Mouse (Mus musculus): Measurements from ENCODE around the gene D5Ertd579e. TPM values are rescaled to one million over a fixed set of nuclear protein-coding genes. Genes with fewer than 3 reads are reported as not detected.

D5Ertd579e gene
- polyA plus RNA-seq, 1 experiment from 2014 or later: 39.4 TPM

GRCm38 (mm10) chr5:36573354-36573753 lies 122.5 kb downstream of the D5Ertd579e start:
- Histone ChIP-seq H3K4me3 (replicated peaks) (no peak overlapping the region), H3K9me3 (no peaks in the 10 kb centered on the region), H3K4me1 (replicated peaks) (peaks cover 5% of the 10 kb centered on the region; the same call in 1 of the 2 replicates), H3K9ac (replicated peaks) (no peak overlapping the region), H3K4me2 (replicated peaks) (no peak overlapping the region), H3K27ac (no peak overlapping the region), H3K27me3 (no peaks in the 10 kb centered on the region), H3K36me3 (peaks cover 15% of the 10 kb centered on the region)
- WGBS: 59% methylated on average over 3 of the region's 3 CpGs
- ATAC-seq: no peak

GRCm38 (mm10) chr5:36571371-36571770 lies 124.5 kb downstream of the D5Ertd579e start:
- H3K27me3 ChIP-seq: no peaks in the 10 kb centered on the region
- no peak overlapping the region for H3K27ac ChIP-seq
- 93% methylated on average over 16 of the region's 16 CpGs for WGBS
- H3K4me1 ChIP-seq (replicated peaks): peaks cover 8% of the 10 kb centered on the region; the same call in 1 of the 2 replicates
- H3K36me3 ChIP-seq: peaks cover 15% of the 10 kb centered on the region
- no peak overlapping the region for H3K4me2 ChIP-seq (replicated peaks)
- ATAC-seq: no peak
- H3K4me3 ChIP-seq (replicated peaks): no peak overlapping the region
- H3K9ac ChIP-seq (replicated peaks): no peak overlapping the region
- H3K9me3 ChIP-seq: no peaks in the 10 kb centered on the region

GRCm38 (mm10) chr5:36570546-36571245 lies 125.1 kb downstream of the D5Ertd579e start:
- Histone ChIP-seq H3K4me3 (replicated peaks) (no peak overlapping the region), H3K9ac (replicated peaks) (no peak overlapping the region), H3K9me3 (no peaks in the 10 kb centered on the region), H3K36me3 (peaks cover 15% of the 10 kb centered on the region), H3K4me2 (replicated peaks) (no peak overlapping the region), H3K27ac (no peak overlapping the region), H3K27me3 (no peaks in the 10 kb centered on the region), H3K4me1 (replicated peaks) (peaks cover 12% of the 10 kb centered on the region; the same call in 1 of the 2 replicates)
- 91% methylated on average over 4 of the region's 4 CpGs for WGBS
- ATAC-seq: no peak

GRCm38 (mm10) chr5:36570098-36570497 lies 125.7 kb downstream of the D5Ertd579e start:
- ATAC-seq: no peak
- Histone ChIP-seq H3K9ac (replicated peaks) (no peak overlapping the region), H3K4me3 (replicated peaks) (no peak overlapping the region), H3K36me3 (peaks cover 15% of the 10 kb centered on the region), H3K27ac (no peak overlapping the region), H3K27me3 (no peaks in the 10 kb centered on the region), H3K4me2 (replicated peaks) (no peak overlapping the region), H3K4me1 (replicated peaks) (peaks cover 12% of the 10 kb centered on the region; the same call in 1 of the 2 replicates), H3K9me3 (no peaks in the 10 kb centered on the region)
- 94% methylated on average over 7 of the region's 7 CpGs for WGBS

- peaks cover 7% of the 10 kb centered on the region; the same call in 1 of the 2 replicates for H3K4me1 ChIP-seq (replicated peaks)
- H3K36me3 ChIP-seq: peaks cover 15% of the 10 kb centered on the region
- H3K27me3 ChIP-seq: no peaks in the 10 kb centered on the region
- H3K27ac ChIP-seq: no peak overlapping the region
- no peak overlapping the region for H3K4me3 ChIP-seq (replicated peaks)
- no peak for ATAC-seq
- no peaks in the 10 kb centered on the region for H3K9me3 ChIP-seq
- 89% methylated on average over 4 of the region's 4 CpGs for WGBS
- no peak overlapping the region for H3K9ac ChIP-seq (replicated peaks)
- H3K4me2 ChIP-seq (replicated peaks): no peak overlapping the region
Observed at GRCm38 (mm10) chr5:36568118-36568517, 127.7 kb downstream of the D5Ertd579e start.

GRCm38 (mm10) chr5:36567627-36568026 lies 128.2 kb downstream of the D5Ertd579e start:
- H3K27ac ChIP-seq: no peak overlapping the region
- peaks cover 7% of the 10 kb centered on the region; the same call in 1 of the 2 replicates for H3K4me1 ChIP-seq (replicated peaks)
- 67% methylated on average over 2 of the region's 2 CpGs for WGBS

GRCm38 (mm10) chr5:36564530-36564929 lies 131.3 kb downstream of the D5Ertd579e start:
- 89% methylated on average over 9 of the region's 9 CpGs for WGBS
- Histone ChIP-seq H3K27ac (no peak overlapping the region), H3K4me2 (replicated peaks) (no peak overlapping the region), H3K9me3 (no peaks in the 10 kb centered on the region), H3K27me3 (no peaks in the 10 kb centered on the region), H3K4me1 (replicated peaks) (peaks cover 7% of the 10 kb centered on the region; the same call in 1 of the 2 replicates), H3K9ac (replicated peaks) (no peak overlapping the region), H3K4me3 (replicated peaks) (no peak overlapping the region), H3K36me3 (no peaks in the 10 kb centered on the region)
- no peak for ATAC-seq

More at GRCm38 (mm10) chr5:36567627-36568026, 128.2 kb downstream of the D5Ertd579e start:
- peaks cover 15% of the 10 kb centered on the region for H3K36me3 ChIP-seq
- H3K9ac ChIP-seq (replicated peaks): no peak overlapping the region
- no peak overlapping the region for H3K4me3 ChIP-seq (replicated peaks)
- no peak for ATAC-seq
- no peak overlapping the region for H3K4me2 ChIP-seq (replicated peaks)
- no peaks in the 10 kb centered on the region for H3K9me3 ChIP-seq
- H3K27me3 ChIP-seq: no peaks in the 10 kb centered on the region

GRCm38 (mm10) chr5:36563741-36564140 lies 132.1 kb downstream of the D5Ertd579e start:
- no peak for ATAC-seq
- Histone ChIP-seq H3K4me2 (replicated peaks) (no peak overlapping the region), H3K36me3 (no peaks in the 10 kb centered on the region), H3K4me3 (replicated peaks) (no peak overlapping the region), H3K4me1 (replicated peaks) (peaks cover 7% of the 10 kb centered on the region; the same call in 1 of the 2 replicates), H3K9me3 (no peaks in the 10 kb centered on the region), H3K9ac (replicated peaks) (no peak overlapping the region), H3K27me3 (no peaks in the 10 kb centered on the region), H3K27ac (no peak overlapping the region)
- 82% methylated on average over 6 of the region's 6 CpGs for WGBS

GRCm38 (mm10) chr5:36562791-36563445 lies 132.9 kb downstream of the D5Ertd579e start:
- H3K4me2 ChIP-seq (replicated peaks): no peak overlapping the region
- ATAC-seq: no peak
- H3K4me3 ChIP-seq (replicated peaks): no peak overlapping the region
- H3K27ac ChIP-seq: no peak overlapping the region
- 96% methylated on average over 10 of the region's 10 CpGs for WGBS
- peaks cover 9% of the 10 kb centered on the region; the same call in 1 of the 2 replicates for H3K4me1 ChIP-seq (replicated peaks)
- H3K36me3 ChIP-seq: no peaks in the 10 kb centered on the region
- H3K27me3 ChIP-seq: no peaks in the 10 kb centered on the region
- no peak overlapping the region for H3K9ac ChIP-seq (replicated peaks)
- no peaks in the 10 kb centered on the region for H3K9me3 ChIP-seq

GRCm38 (mm10) chr5:36561509-36561908 lies 134.3 kb downstream of the D5Ertd579e start:
- ATAC-seq: no peak
- Histone ChIP-seq H3K9ac (replicated peaks) (no peak overlapping the region), H3K4me1 (replicated peaks) (peaks cover 10% of the 10 kb centered on the region; the same call in 1 of the 2 replicates), H3K36me3 (no peaks in the 10 kb centered on the region), H3K27ac (no peak overlapping the region), H3K4me2 (replicated peaks) (no peak overlapping the region), H3K9me3 (no peaks in the 10 kb centered on the region), H3K27me3 (no peaks in the 10 kb centered on the region), H3K4me3 (replicated peaks) (no peak overlapping the region)
- 91% methylated on average over 4 of the region's 4 CpGs for WGBS

GRCm38 (mm10) chr5:36560490-36560889 lies 135.3 kb downstream of the D5Ertd579e start:
- ATAC-seq: no peak
- Histone ChIP-seq H3K4me3 (replicated peaks) (no peak overlapping the region), H3K4me1 (replicated peaks) (peaks cover 10% of the 10 kb centered on the region; the same call in 1 of the 2 replicates), H3K36me3 (no peaks in the 10 kb centered on the region), H3K4me2 (replicated peaks) (no peak overlapping the region), H3K27me3 (no peaks in the 10 kb centered on the region), H3K27ac (no peak overlapping the region), H3K9ac (replicated peaks) (no peak overlapping the region), H3K9me3 (no peaks in the 10 kb centered on the region)
- WGBS: 93% methylated on average over 4 of the region's 4 CpGs

- Histone ChIP-seq H3K4me2 (replicated peaks) (no peak overlapping the region), H3K9ac (replicated peaks) (no peak overlapping the region)
- WGBS: 89% methylated on average over 6 of the region's 6 CpGs
Observed at GRCm38 (mm10) chr5:36559510-36560235, 136.2 kb downstream of the D5Ertd579e start.

More at GRCm38 (mm10) chr5:36559510-36560235, 136.2 kb downstream of the D5Ertd579e start:
- no peak for ATAC-seq
- no peaks in the 10 kb centered on the region for H3K36me3 ChIP-seq
- H3K4me3 ChIP-seq (replicated peaks): no peak overlapping the region
- peaks cover 10% of the 10 kb centered on the region; the same call in 1 of the 2 replicates for H3K4me1 ChIP-seq (replicated peaks)
- no peaks in the 10 kb centered on the region for H3K27me3 ChIP-seq
- H3K9me3 ChIP-seq: no peaks in the 10 kb centered on the region
- H3K27ac ChIP-seq: no peak overlapping the region

All from midbrain, embryonic 13.5 days (tissue).